Mouse (Mus musculus) kidney, postnatal 0 days (tissue): ENCODE measurements at regions not wholly inside any gene's neighbourhood (a gene's known extent, or its start where the extent isn't known, plus 50 kb on each side); places are given as distances from the start of the nearest gene placed in this dataset.
"Not testable (repeated sequence)": the region's sequence is repeated elsewhere in the genome, so short reads cannot be mapped to it uniquely, and the experiment has no call there.

Experiments used
- ATAC-seq: fragments of 200-750 bp; cut with Nextera tagmentation; replicated peaks from 2 replicates; pipeline ENCODE4 v1.8.0; 2017; ENCODE audit warnings: low read depth, moderate number of reproducible peaks, moderate TSS enrichment, moderate library complexity; ENCODE audit not compliant: low FRiP score
- DNase-seq: peaks from one replicate; pipeline ENCODE4 v3.0.0-alpha.2; 2016; ENCODE audit warnings: low spot score
- H3K27ac ChIP-seq: fragments of 300-500 bp; sonication (generic); 2 replicates; pipeline ENCODE4 v1.5.1; 2014; ENCODE audit warnings: mild to moderate bottlenecking
- H3K27me3 ChIP-seq: fragments of 300-500 bp; sonication (generic); 2 replicates; pipeline ENCODE4 v1.6.1; 2014; ENCODE audit warnings: low read length, mixed read lengths; ENCODE audit not compliant: insufficient read depth
- H3K36me3 ChIP-seq: fragments of 300-500 bp; sonication (generic); 2 replicates; pipeline ENCODE4 v1.6.1; 2014; ENCODE audit warnings: low read length, mixed read lengths; ENCODE audit not compliant: insufficient read depth
- H3K4me1 ChIP-seq: fragments of 300-500 bp; sonication (generic); replicated peaks from 2 replicates; pipeline ENCODE4 v1.6.1; 2014; ENCODE audit warnings: antibody characterized with exemption, low read length, mixed read lengths; ENCODE audit not compliant: insufficient read depth
- H3K4me2 ChIP-seq: fragments of 300-500 bp; sonication (generic); 2 replicates; pipeline ENCODE4 v1.6.1; 2014; ENCODE audit warnings: mild to moderate bottlenecking, low read length, moderate library complexity, mixed read lengths
- H3K4me3 ChIP-seq: fragments of 300-500 bp; sonication (generic); replicated peaks from 2 replicates; pipeline ENCODE4 v1.5.1; 2014; ENCODE audit warnings: low read depth, low read length
- H3K9ac ChIP-seq: fragments of 300-500 bp; sonication (generic); 2 replicates; pipeline ENCODE4 v1.6.1; 2014; ENCODE audit warnings: low read depth, low read length
- H3K9me3 ChIP-seq: fragments of 300-500 bp; sonication (generic); replicated peaks from 2 replicates; pipeline ENCODE4 v1.6.1; 2016; ENCODE audit warnings: low read length, inconsistent platforms, mixed read lengths
- CTCF ChIP-seq: IDR thresholded peaks from 2 replicates; pipeline ENCODE4 v1.5.1; 2016; ENCODE audit warnings: antibody characterized with exemption, low read depth, mild to moderate bottlenecking, moderate library complexity
- WGBS: fragments of 180-500 bp; shearing (Covaris S2); extraction: QIAGEN DNeasy Blood & Tissue Kit; methylation state at CpG from one replicate; pipeline ENCODE4 v1.1.7; 2014; 5-methylcytosine and 5-hydroxymethylcytosine counted together

DNA sequence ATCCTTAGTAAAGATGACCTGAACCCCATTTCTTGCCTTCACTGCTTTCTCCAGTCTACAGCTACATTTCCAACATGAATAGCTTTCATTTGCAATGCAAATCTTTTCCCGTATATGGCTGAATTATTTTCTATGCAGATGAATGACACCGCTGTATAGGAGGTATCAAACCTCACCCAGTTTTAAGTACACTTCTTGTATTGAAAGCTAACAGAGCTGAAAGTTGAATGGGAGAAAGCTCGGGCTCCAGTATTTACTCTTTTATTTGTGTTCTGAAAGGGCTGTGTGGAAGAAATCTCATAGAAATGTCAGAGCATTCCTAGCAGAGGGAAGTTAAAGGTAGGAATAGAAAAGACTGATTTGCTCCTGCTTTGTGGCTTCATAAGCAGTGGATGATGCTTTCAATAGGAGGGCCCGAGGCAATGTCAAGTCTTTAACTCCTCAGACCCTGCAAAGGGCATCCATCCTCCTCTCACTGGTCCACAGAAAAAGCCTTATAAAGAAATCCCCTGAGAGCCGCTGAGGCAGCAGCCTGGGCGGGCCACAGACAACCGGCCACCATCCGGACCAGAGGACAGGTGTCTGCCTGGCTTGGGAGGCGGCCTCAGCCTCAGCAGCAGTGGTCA, 673.8 kb upstream of the Intu start:
- TF ChIP-seq CTCF = no peak
- H3K4me2 ChIP-seq = no peak overlapping the region
- 89% methylated on average over 8 of the region's 9 CpGs for WGBS

DNA sequence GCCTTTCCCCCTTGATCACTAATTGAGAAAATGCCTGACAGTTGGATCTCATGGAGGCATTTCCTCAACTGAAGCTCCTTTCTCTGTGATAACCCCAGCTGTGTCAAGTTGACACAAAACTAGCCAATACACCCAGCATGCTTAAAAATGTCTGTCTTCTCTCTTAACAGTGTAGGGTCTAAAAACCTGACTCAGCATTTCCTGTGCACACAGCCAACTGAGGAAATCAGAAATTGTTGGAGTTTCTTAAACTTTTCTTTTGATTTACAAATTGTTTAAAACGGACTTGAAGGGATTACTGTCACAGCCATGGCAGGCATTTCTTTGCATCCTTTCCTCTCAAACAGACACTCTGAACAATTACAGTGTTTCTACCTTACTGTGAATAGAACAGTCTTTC, 655.0 kb upstream of the Intu start:
- not testable (repeated sequence) for H3K4me3 ChIP-seq, DNase-seq, H3K4me2 ChIP-seq, H3K36me3 ChIP-seq, H3K27me3 ChIP-seq, H3K4me1 ChIP-seq, H3K9me3 ChIP-seq, ATAC-seq, H3K9ac ChIP-seq, H3K27ac ChIP-seq
- WGBS = 50% methylated on average over 1 of the region's 1 CpGs

More for the DNA sequence above, 673.8 kb upstream of the Intu start:
- Histone ChIP-seq H3K27me3 (no peaks in the 10 kb centered on the region), H3K9ac (no peak overlapping the region), H3K9me3 (no peaks in the 10 kb centered on the region), H3K27ac (no peak overlapping the region), H3K36me3 (no peaks in the 10 kb centered on the region), H3K4me3 (no peak overlapping the region), H3K4me1 (no peaks in the 10 kb centered on the region)
- ATAC-seq (no peak), DNase-seq (no peak)

DNA sequence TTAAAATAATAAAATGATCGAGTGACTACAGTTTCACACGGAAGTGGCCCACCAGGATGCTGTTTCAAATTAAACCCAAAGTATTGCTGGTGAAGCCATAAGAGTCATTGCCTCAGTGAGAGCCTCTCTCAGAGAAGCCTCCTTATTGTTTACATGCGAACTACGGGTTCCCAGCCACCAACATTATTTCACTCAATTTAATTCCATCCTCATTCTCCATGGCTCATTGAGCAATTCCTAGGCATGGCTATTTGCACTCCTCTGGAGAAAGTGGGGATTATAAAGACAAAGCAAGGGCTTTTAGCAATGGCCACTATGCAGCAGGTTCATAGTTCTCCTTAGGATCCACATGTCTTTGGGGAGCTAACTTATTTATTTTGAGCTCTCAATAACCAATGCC, 646.7 kb upstream of the Intu start:
- no peaks in the 10 kb centered on the region for H3K4me1 ChIP-seq
- no peak for TF ChIP-seq CTCF
- WGBS = 70% methylated on average over 4 of the region's 4 CpGs
- no peak overlapping the region for H3K4me3 ChIP-seq
- H3K9me3 ChIP-seq = no peaks in the 10 kb centered on the region
- no peak overlapping the region for H3K4me2 ChIP-seq
- no peaks in the 10 kb centered on the region for H3K36me3 ChIP-seq
- DNase-seq (no peak), ATAC-seq (no peak)
- H3K27me3 ChIP-seq = no peaks in the 10 kb centered on the region
- H3K27ac ChIP-seq = no peak overlapping the region
- H3K9ac ChIP-seq = no peak overlapping the region

DNA sequence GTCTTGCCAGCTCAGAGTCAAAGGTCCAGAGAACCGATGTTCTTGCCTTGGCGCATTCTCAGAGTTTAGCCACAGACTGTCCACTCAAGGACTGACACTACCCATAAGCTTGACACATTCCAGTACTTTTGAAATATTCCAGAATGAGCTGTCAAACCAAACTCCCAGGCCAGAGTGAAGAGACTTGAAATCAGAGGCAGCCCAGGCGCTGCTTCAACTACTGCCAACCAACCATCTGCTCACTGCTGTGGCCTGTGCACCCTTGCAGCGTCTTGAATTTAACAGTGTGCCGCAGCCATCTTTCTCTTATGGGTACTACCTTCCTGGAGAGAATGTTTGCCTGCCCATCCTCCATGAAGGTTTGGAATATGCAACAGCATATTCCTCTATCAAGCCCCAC, 642.7 kb upstream of the Intu start:
- no peaks in the 10 kb centered on the region for H3K9me3 ChIP-seq
- ATAC-seq = no peak
- H3K4me1 ChIP-seq = no peaks in the 10 kb centered on the region
- 83% methylated on average over 5 of the region's 5 CpGs for WGBS
- no peak overlapping the region for H3K9ac ChIP-seq
- H3K36me3 ChIP-seq = no peaks in the 10 kb centered on the region
- H3K27me3 ChIP-seq = no peaks in the 10 kb centered on the region
- no peak overlapping the region for H3K4me3 ChIP-seq
- DNase-seq = no peak
- H3K4me2 ChIP-seq = no peak overlapping the region
- no peak overlapping the region for H3K27ac ChIP-seq
- no peak for TF ChIP-seq CTCF

DNA sequence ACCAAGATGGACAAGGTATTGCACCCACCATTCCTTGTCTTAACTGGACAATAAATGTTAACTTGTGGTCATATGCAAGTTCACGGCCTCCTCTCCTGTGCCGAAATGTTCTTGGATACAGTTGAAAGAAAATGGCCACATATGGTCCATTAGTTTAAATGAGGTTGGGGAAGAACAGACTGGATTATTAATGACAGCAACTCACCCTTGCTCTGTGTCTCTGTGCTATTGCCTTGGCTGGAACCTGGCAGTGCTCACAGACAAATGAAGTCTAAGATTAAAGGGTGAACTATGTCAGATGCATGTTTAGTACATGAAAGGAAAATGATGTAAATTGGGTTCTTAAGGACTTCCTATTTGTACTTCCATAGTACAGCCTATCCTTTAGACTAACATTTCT, 641.9 kb upstream of the Intu start:
- H3K27me3 ChIP-seq = no peaks in the 10 kb centered on the region
- no peak overlapping the region for H3K4me3 ChIP-seq
- no peaks in the 10 kb centered on the region for H3K36me3 ChIP-seq
- H3K4me2 ChIP-seq = no peak overlapping the region
- no peak overlapping the region for H3K27ac ChIP-seq
- H3K9ac ChIP-seq = no peak overlapping the region
- no peaks in the 10 kb centered on the region for H3K4me1 ChIP-seq
- ATAC-seq (no peak), DNase-seq (peak; percentile 28)
- H3K9me3 ChIP-seq = no peaks in the 10 kb centered on the region
- WGBS = 50% methylated on average over 2 of the region's 2 CpGs
- no peak for TF ChIP-seq CTCF

DNA sequence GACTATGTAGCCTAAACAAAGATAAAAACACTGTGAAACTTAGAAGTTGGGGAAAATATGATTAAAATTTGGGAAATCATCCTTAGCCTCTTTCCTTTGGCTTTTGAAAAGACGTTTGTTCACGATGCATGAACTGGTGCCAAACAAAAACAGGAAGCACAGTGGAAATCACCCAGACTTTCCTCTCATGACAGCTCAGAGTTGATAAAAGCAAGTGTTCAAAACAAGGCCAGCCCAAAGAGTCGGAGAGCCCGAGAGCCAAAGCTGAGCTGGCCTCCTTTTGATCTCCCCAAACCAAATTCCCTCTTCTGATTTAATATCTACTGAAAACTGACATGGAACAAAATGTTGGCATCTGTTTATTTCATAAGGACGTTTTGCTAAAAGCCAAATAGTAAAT, 632.1 kb upstream of the Intu start:
- 44% methylated on average over 5 of the region's 5 CpGs for WGBS

DNA sequence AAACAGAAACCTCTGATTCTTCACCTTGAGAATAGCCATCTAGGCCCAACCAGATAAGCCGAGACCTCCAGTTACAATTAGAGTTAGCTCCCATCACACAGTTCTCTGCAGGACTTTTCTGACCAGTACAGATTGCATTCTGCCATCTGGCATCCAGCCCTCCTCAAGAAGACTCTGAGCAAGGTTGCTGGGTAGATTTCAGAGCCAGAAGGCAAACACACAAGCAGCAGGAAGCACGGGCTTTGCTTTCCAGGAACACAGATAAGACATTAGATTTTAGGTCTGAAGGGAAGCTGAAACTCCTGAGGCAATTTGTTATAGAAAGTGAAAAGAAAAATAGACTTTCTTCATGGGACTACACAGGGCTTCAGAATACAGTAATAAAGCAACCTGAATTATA, 630.9 kb upstream of the Intu start:
- H3K36me3 ChIP-seq = no peaks in the 10 kb centered on the region
- ATAC-seq (no peak), DNase-seq (no peak)
- no peaks in the 10 kb centered on the region for H3K9me3 ChIP-seq
- H3K4me2 ChIP-seq = no peak overlapping the region
- H3K4me3 ChIP-seq = no peak overlapping the region
- H3K4me1 ChIP-seq = no peaks in the 10 kb centered on the region
- no peak for TF ChIP-seq CTCF
- no peak overlapping the region for H3K27ac ChIP-seq
- H3K27me3 ChIP-seq = no peaks in the 10 kb centered on the region
- WGBS = 71% methylated on average over 2 of the region's 2 CpGs
- no peak overlapping the region for H3K9ac ChIP-seq

More for the DNA sequence above, 632.1 kb upstream of the Intu start:
- Histone ChIP-seq H3K36me3 (no peaks in the 10 kb centered on the region), H3K9me3 (no peaks in the 10 kb centered on the region), H3K4me1 (no peaks in the 10 kb centered on the region), H3K27ac (no peak overlapping the region), H3K27me3 (no peaks in the 10 kb centered on the region), H3K4me2 (no peak overlapping the region), H3K9ac (no peak overlapping the region), H3K4me3 (no peak overlapping the region)
- no peak for TF ChIP-seq CTCF
- ATAC-seq = no peak
- peak; percentile 40 for DNase-seq
